In genomic region chr1:160044237-160045021, GRCm38 (mm10) we compare ENCODE assay signal across 8 mouse cellular contexts. TPM values are rescaled to one million over a fixed set of nuclear protein-coding genes. Genes with fewer than 3 reads are reported as not detected.
A peak's percentile ranks its signal among the peaks of the same experiment; 100 is the strongest.
DNase-seq lines count a peak whose midpoint lies in the region; ATAC-seq and TF ChIP-seq lines count a peak whose summit lies in the region.

Gene 4930523C07Rik (plus strand): TSS chr1:160044382.

- WGBS in embryonic facial prominence, embryonic 12.5 days: 3% methylated on average over 33 of the region's 33 CpGs
- under 1% methylated on average over 32 of the region's 33 CpGs for WGBS in lung, postnatal 0 days
- WGBS in olfactory bulb, adult 2 months: 4% methylated on average over 33 of the region's 33 CpGs

- no peak for TF ChIP-seq POLR2A in olfactory bulb, adult 2 months (IDR thresholded peaks at IDR 0.05; ENCODE audit: insufficient read depth, low read depth, low read length)

- H3K4me1 ChIP-seq in embryonic facial prominence, embryonic 12.5 days: 0 out of 2 replicates have a peak, but pooled peaks cover 9% of the 10 kb centered on the region
- peaks cover 35% of the 10 kb centered on the region; the same call in 1 of the 2 replicates for H3K4me1 ChIP-seq in lung, postnatal 0 days (ENCODE audit: insufficient read depth, low read depth, low read length)
- peaks cover 8% of the 10 kb centered on the region for H3K4me1 ChIP-seq in olfactory bulb, adult 2 months (ENCODE audit: control insufficient read depth, insufficient read depth, low read length)

- TF ChIP-seq EP300 in lung, postnatal 0 days (IDR thresholded peaks at IDR 0.05): no peak

- peak; percentile 68 for ATAC-seq in CD4-positive, CD25-positive, alpha-beta regulatory T cell, adult 4 months
- ATAC-seq in embryonic facial prominence, embryonic 12.5 days (ENCODE audit: insufficient number of reproducible peaks, insufficient read depth, low FRiP score, low TSS enrichment): peak; percentile 85
- ATAC-seq in lung, postnatal 0 days: peak; percentile 88

- no peaks in the 10 kb centered on the region for H3K9me3 ChIP-seq in embryonic facial prominence, embryonic 12.5 days
- H3K9me3 ChIP-seq in lung, postnatal 0 days (ENCODE audit: low read length): no peaks in the 10 kb centered on the region

- H3K4me2 ChIP-seq in embryonic facial prominence, embryonic 12.5 days (replicated peaks): peak within 1 kb of the TSS; percentile 78
- H3K4me2 ChIP-seq in lung, postnatal 0 days (replicated peaks; ENCODE audit: low read depth, low read length): peak within 1 kb of the TSS; percentile 70

- peak within 1 kb of the TSS; percentile 48 for H3K9ac ChIP-seq in embryonic facial prominence, embryonic 12.5 days
- peak within 1 kb of the TSS; percentile 76 for H3K9ac ChIP-seq in lung, postnatal 0 days (replicated peaks; ENCODE audit: low read depth)

- peak; percentile 90 for DNase-seq in adrenal gland, adult 2 months
- DNase-seq in heart, adult 9 months (ENCODE audit: low spot score in 2 of 2): peak; percentile 85 to 86
- peak; percentile 74 for DNase-seq in kidney, adult 8-10 months
- DNase-seq in lung, postnatal 0 days (ENCODE audit: low spot score): peak; percentile 93
- DNase-seq in thymus, postnatal 36 days: peak; percentile 89

- peak within 1 kb of the TSS; percentile 41 for H3K4me3 ChIP-seq in embryonic facial prominence, embryonic 12.5 days
- H3K4me3 ChIP-seq in lung, postnatal 0 days (ENCODE audit: low read depth, low read length): peak within 1 kb of the TSS; percentile 70
- H3K4me3 ChIP-seq in olfactory bulb, adult 2 months (ENCODE audit: insufficient read depth, low read depth, low read length): peak within 1 kb of the TSS; percentile 44

- H3K27ac ChIP-seq in embryonic facial prominence, embryonic 12.5 days: no peak within 1 kb of the TSS
- H3K27ac ChIP-seq in lung, postnatal 0 days (ENCODE audit: low read length): peak within 1 kb of the TSS; percentile 92
- no peak within 1 kb of the TSS for H3K27ac ChIP-seq in olfactory bulb, adult 2 months (ENCODE audit: insufficient read depth, low read depth, low read length)

- TF ChIP-seq CTCF in lung, postnatal 0 days (IDR thresholded peaks at IDR 0.05): peak; percentile 83
- no peak for TF ChIP-seq CTCF in olfactory bulb, adult 2 months (IDR thresholded peaks at IDR 0.05; ENCODE audit: insufficient read depth, low read depth, low read length)

- no peaks in the 10 kb centered on the region; the same call in 1 of the 2 replicates for H3K27me3 ChIP-seq in embryonic facial prominence, embryonic 12.5 days
- H3K27me3 ChIP-seq in lung, postnatal 0 days (replicated peaks; ENCODE audit: insufficient read depth, low read length): no peaks in the 10 kb centered on the region

- no peaks in the 10 kb centered on the region for H3K36me3 ChIP-seq in embryonic facial prominence, embryonic 12.5 days
- H3K36me3 ChIP-seq in lung, postnatal 0 days (ENCODE audit: insufficient read depth, low read length): no peaks in the 10 kb centered on the region

RNA-seq across cellular contexts. Expression of gene 4930523C07Rik, which starts in this region (rescaled TPM):
- polyA plus RNA-seq in CD4-positive, CD25-positive, alpha-beta regulatory T cell, adult 4 months (2017; shearing (Covaris generic)): 100 to 1,000 TPM; 212 to 238 TPM
- total RNA-seq in adrenal gland, adult 2 months (2021): 10 to 100 TPM; 12.5 to 15.7 TPM
- 7.4 and 11.8 TPM in 2 replicates for polyA plus RNA-seq in adrenal gland, adult 2 months (2012; rRNA removed)
- 4.7 and 5.0 TPM in 2 replicates for polyA plus RNA-seq in embryonic facial prominence, embryonic 12.5 days (2016; fragmentation: Nextera tagmentation; extraction: Ambion mirVana)
- polyA plus RNA-seq in lung, postnatal 0 days (2015; fragmentation: Nextera tagmentation; extraction: Ambion mirVana): 111 and 115 TPM in 2 replicates
- polyA plus RNA-seq in olfactory bulb, adult 2 months (2012; ENCODE audit: insufficient read depth, insufficient read length, low replicate concordance, missing spikeins): not detected in 2 replicates
